Mouse (Mus musculus): Measurements from ENCODE around the gene Parp8.

DNA sequence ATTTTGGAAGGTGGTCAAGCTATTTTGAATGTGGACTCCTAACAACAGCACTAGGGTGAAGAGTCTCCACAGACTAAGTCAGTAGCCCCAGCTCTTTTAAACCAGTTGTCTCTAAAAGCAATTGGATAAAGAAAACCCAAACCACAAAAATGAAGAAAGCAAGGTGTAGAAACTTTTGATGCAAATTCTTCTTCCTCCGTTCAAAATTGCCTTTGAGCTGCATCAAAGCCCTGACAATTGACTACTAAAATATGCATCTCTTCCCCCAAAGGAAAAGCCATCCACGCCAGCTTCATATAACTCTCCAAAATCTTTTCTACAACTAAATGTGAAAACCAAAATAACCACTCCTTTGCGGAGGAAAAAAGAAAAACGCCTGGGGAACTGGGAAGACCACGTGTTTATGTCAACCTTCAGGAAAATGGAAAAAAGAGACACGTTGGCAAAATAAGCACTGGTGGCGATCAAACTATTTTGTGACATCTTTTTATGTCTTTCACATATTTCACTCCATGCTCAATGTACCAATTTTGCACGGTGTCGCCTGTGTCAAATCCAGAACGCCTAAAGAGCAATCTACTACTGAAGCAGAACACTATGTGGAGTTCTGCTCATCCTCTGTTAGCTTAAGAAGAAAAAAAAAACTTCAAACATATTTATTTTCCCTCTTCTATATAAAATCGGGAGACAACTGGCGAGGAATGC, 1.8 kb downstream of the Parp8 start:
- TF ChIP-seq EP300 (IDR thresholded peaks at IDR 0.05; ENCODE audit: low read depth) (no peak), CTCF (IDR thresholded peaks at IDR 0.05; ENCODE audit: low read depth) (no peak)
